Mouse (Mus musculus) kidney, adult 2 months (tissue): ENCODE data around the gene Clstn3.

Experiments used
- CTCF ChIP-seq: fragments of 200-500 bp; conservative IDR thresholded peaks from 2 replicates; pipeline ENCODE4 v1.5.1; 2011; ENCODE audit warnings: low read depth, mild to moderate bottlenecking, control low read depth, low read length, moderate library complexity, mixed read lengths; ENCODE audit not compliant: insufficient read depth, insufficient read length
- POLR2A ChIP-seq: fragments of 200-500 bp; IDR thresholded peaks from one replicate; pipeline ENCODE4 v1.6.1; 2011; ENCODE audit warnings: low read depth, low read length, control low read depth

- TF ChIP-seq CTCF, result no peak
- no peak for TF ChIP-seq POLR2A
Observed at GRCm38 (mm10) chr6:124406326-124406725, 58.3 kb downstream of the Clstn3 start.
